Mouse (Mus musculus): Measurements from ENCODE around the gene Asic1.

- TF ChIP-seq POLR2AphosphoS2 (IDR thresholded peaks at IDR 0.05; ENCODE audit: insufficient read length, low read depth) (no peak), POLR2A (IDR thresholded peaks at IDR 0.05; ENCODE audit: insufficient read length, low read depth) (no peak), MAX (IDR thresholded peaks at IDR 0.05; ENCODE audit: low read depth) (no peak)
These were observed 16.9 kb upstream of the Asic1 start for GRCm38 (mm10) chr15:99653291-99653690.

All from myocyte (in vitro differentiated cells).